Mouse (Mus musculus) forebrain, embryonic 14.5 days (tissue): Measurements from ENCODE around the gene Igsf6. TPM values are rescaled to one million over a fixed set of nuclear protein-coding genes. Genes with fewer than 3 reads are reported as not detected.

Experiments used
- ATAC-seq: fragments of 200-750 bp; cut with Nextera tagmentation; 2 replicates; pipeline ENCODE4 v1.8.0; 2017; ENCODE audit warnings: mild to moderate bottlenecking, moderate library complexity
- DNase-seq: peaks from one replicate; pipeline ENCODE4 v3.0.0-alpha.2; 2015; ENCODE audit warnings: low spot score
- H3K27ac ChIP-seq: fragments of 300-500 bp; sonication (generic); 2 replicates; pipeline ENCODE4 v1.5.1; 2014; ENCODE audit warnings: low read depth, mild to moderate bottlenecking, control low read depth, low read length, moderate library complexity
- H3K27me3 ChIP-seq: fragments of 300-500 bp; sonication (generic); replicated peaks from 2 replicates; pipeline ENCODE4 v1.6.1; 2014; ENCODE audit warnings: low read length, control low read depth, mixed read lengths; ENCODE audit not compliant: control insufficient read depth, insufficient read depth
- H3K36me3 ChIP-seq: fragments of 300-500 bp; sonication (generic); 2 replicates; pipeline ENCODE4 v1.6.1; 2014; ENCODE audit warnings: low read length, control low read depth; ENCODE audit not compliant: control insufficient read depth, insufficient read depth
- H3K4me1 ChIP-seq: fragments of 300-500 bp; sonication (generic); 2 replicates; pipeline ENCODE4 v1.6.1; 2014; ENCODE audit warnings: antibody characterized with exemption, low read length, control low read depth; ENCODE audit not compliant: control insufficient read depth, insufficient read depth
- H3K4me2 ChIP-seq: fragments of 300-500 bp; sonication (generic); 2 replicates; pipeline ENCODE4 v1.6.1; 2014; ENCODE audit warnings: mild to moderate bottlenecking, control low read depth, low read length
- H3K4me3 ChIP-seq: fragments of 300-500 bp; sonication (generic); 2 replicates; pipeline ENCODE4 v1.5.1; 2014; ENCODE audit warnings: low read depth, low read length, control low read depth
- H3K9ac ChIP-seq: fragments of 300-500 bp; sonication (generic); 2 replicates; pipeline ENCODE4 v1.6.1; 2014; ENCODE audit warnings: mild to moderate bottlenecking, low read length, control low read depth, moderate library complexity
- H3K9me3 ChIP-seq: fragments of 300-500 bp; sonication (generic); replicated peaks from 2 replicates; pipeline ENCODE4 v1.6.1; 2016; ENCODE audit warnings: low read length, control low read depth, mixed read lengths; ENCODE audit not compliant: control insufficient read depth
- WGBS: fragments of 180-500 bp; shearing (Covaris S2); extraction: QIAGEN DNeasy Blood & Tissue Kit; methylation state at CpG from one replicate; pipeline ENCODE4 v1.1.7; 2014; 5-methylcytosine and 5-hydroxymethylcytosine counted together
- polyA plus RNA-seq: library from polyadenylated mRNA; unstranded; fragments of >200 nt; fragmentation: Nextera tagmentation; extraction: Ambion mirVana; gene quantifications from 2 replicates; pipeline ENCODE4 v1.2.1, GENCODE M21; 2014

The Igsf6 gene
- polyA plus RNA-seq, 1 experiment from 2014 or later = 0.61 TPM

DNA sequence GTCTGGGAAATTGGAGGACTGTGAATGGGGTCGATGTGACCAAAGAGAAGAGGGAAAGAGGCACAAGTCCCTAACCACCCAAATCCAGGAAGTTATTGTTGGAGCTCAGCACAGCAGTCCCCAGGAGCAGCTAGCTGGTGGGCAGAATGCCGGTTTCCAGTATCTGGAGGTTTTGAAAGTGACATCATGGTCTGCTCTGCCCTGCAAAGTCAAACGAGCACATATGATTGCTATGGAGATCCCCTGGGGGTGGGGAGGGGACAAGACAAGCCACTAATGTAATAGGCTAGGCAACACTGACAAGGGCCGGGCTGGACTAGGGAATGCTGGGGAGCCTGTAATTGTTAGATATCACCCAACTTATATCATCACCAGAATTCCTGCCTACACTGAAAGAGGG is 11.1 kb upstream of the Igsf6 start:
- Histone ChIP-seq H3K27ac (no peak overlapping the region), H3K36me3 (no peaks in the 10 kb centered on the region), H3K27me3 (no peaks in the 10 kb centered on the region), H3K9me3 (no peaks in the 10 kb centered on the region; the same call in 1 of the 2 replicates), H3K4me1 (peaks cover 6% of the 10 kb centered on the region; the same call in 1 of the 2 replicates), H3K4me3 (no peak overlapping the region), H3K4me2 (no peak overlapping the region), H3K9ac (no peak overlapping the region)
- peak; percentile 24 for DNase-seq
- WGBS = 4% methylated on average over 4 of the region's 4 CpGs
- peak; percentile 38; the same call in 1 of the 2 replicates for ATAC-seq

GRCm38 (mm10) chr7:121084840-121085453 is 10.6 kb upstream of the Igsf6 start:
- H3K27me3 ChIP-seq = no peaks in the 10 kb centered on the region
- H3K4me1 ChIP-seq = peaks cover 6% of the 10 kb centered on the region; the same call in 1 of the 2 replicates
- no peak overlapping the region for H3K9ac ChIP-seq
- H3K27ac ChIP-seq = no peak overlapping the region
- DNase-seq (peak; percentile 57), ATAC-seq (peak; percentile 38; the same call in 1 of the 2 replicates)
- 35% methylated on average over 8 of the region's 8 CpGs for WGBS
- no peak overlapping the region for H3K4me2 ChIP-seq
- H3K4me3 ChIP-seq = no peak overlapping the region
- no peaks in the 10 kb centered on the region; the same call in 1 of the 2 replicates for H3K9me3 ChIP-seq
- H3K36me3 ChIP-seq = no peaks in the 10 kb centered on the region

DNA sequence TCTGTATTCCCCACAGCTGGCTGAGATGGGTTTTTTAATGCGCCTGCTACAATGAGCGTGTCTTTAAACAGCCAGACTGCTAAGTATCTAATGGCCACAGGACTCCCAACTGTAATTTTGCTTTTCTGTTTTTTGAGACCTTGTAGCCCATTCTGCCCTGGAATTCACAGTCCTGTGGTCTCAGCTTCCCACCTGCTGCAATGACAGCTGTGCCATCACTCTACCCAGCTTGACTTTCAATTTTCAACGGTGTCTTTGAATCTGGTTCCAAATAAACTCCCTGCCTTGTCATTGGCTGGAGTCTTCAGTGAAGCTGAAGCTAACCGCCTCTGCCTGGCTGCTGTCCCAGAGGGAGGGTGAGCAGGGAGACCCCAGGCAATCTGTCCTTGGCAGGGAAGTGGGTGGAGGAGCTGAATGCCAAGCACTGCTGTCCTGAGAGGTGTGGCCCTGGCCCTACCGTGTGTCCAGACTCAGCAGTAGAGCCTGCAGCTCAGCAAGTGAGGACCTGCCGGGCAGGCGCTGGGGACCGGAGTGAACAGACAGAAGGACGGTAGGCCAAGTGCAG is 8.7 kb upstream of the Igsf6 start:
- no peaks in the 10 kb centered on the region; the same call in 1 of the 2 replicates for H3K9me3 ChIP-seq
- no peak overlapping the region for H3K4me3 ChIP-seq
- no peak overlapping the region for H3K4me2 ChIP-seq
- peaks cover 6% of the 10 kb centered on the region; the same call in 1 of the 2 replicates for H3K4me1 ChIP-seq
- no peak overlapping the region for H3K9ac ChIP-seq
- no peak overlapping the region for H3K27ac ChIP-seq
- 62% methylated on average over 9 of the region's 9 CpGs for WGBS
- H3K36me3 ChIP-seq = 0 out of 2 replicates have a peak, but pooled peaks cover 8% of the 10 kb centered on the region
- ATAC-seq = peak; percentile 57; the same call in 1 of the 2 replicates
- peak; percentile 56 for DNase-seq
- no peaks in the 10 kb centered on the region for H3K27me3 ChIP-seq

GRCm38 (mm10) chr7:121081816-121082215 is 7.4 kb upstream of the Igsf6 start:
- peaks cover 6% of the 10 kb centered on the region; the same call in 1 of the 2 replicates for H3K4me1 ChIP-seq
- no peak overlapping the region for H3K9ac ChIP-seq
- DNase-seq (no peak), ATAC-seq (no peak)
- no peak overlapping the region for H3K27ac ChIP-seq
- 83% methylated on average over 2 of the region's 2 CpGs for WGBS
- H3K27me3 ChIP-seq = no peaks in the 10 kb centered on the region
- H3K36me3 ChIP-seq = peaks cover 18% of the 10 kb centered on the region
- H3K9me3 ChIP-seq = no peaks in the 10 kb centered on the region; the same call in 1 of the 2 replicates
- no peak overlapping the region for H3K4me3 ChIP-seq
- no peak overlapping the region for H3K4me2 ChIP-seq

DNA sequence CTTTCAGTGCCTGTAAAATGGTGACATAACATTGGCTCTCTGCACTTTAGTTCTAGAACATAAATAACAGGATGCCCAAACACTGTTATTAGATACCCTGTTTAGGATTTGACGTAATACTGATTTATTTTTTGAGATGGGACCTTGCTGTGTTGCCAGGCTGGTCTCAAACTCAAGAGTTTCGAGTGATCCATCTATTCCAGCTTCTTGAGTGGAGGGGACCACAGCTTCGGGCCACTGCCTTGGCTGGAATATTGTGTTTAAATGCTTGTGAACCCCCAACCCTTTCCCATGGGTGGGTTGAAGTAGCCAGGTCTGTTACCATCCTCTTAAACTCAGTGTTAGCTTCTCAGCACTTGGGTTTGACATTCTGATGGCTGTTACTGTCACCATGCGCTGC is 7.0 kb upstream of the Igsf6 start, which contains the start of gene Otoa:
Gene Otoa (plus strand): TSS at position 301 of the 400 bp plus-strand sequence.
- Histone ChIP-seq H3K36me3 (peaks cover 22% of the 10 kb centered on the region), H3K4me2 (no peak within 1 kb of the TSS), H3K4me1 (peaks cover 6% of the 10 kb centered on the region; the same call in 1 of the 2 replicates), H3K4me3 (no peak within 1 kb of the TSS), H3K27me3 (no peaks in the 10 kb centered on the region), H3K9me3 (no peaks in the 10 kb centered on the region; the same call in 1 of the 2 replicates), H3K9ac (no peak within 1 kb of the TSS), H3K27ac (no peak within 1 kb of the TSS)
- no peak for ATAC-seq
- WGBS = 88% methylated on average over 4 of the region's 4 CpGs
- no peak for DNase-seq

GRCm38 (mm10) chr7:121077829-121078228 is 3.5 kb upstream of the Igsf6 start:
- H3K9ac ChIP-seq = 0 out of 2 replicates have a peak overlapping the region, but pooled peaks have one; percentile 32
- 4% methylated on average over 5 of the region's 5 CpGs for WGBS
- peak; percentile 87 for DNase-seq
- ATAC-seq = peak; percentile 74
- no peaks in the 10 kb centered on the region for H3K27me3 ChIP-seq
- no peaks in the 10 kb centered on the region; the same call in 1 of the 2 replicates for H3K9me3 ChIP-seq
- H3K4me3 ChIP-seq = no peak overlapping the region
- no peak overlapping the region for H3K4me2 ChIP-seq
- H3K27ac ChIP-seq = no peak overlapping the region
- peaks cover 41% of the 10 kb centered on the region for H3K36me3 ChIP-seq
- no peaks in the 10 kb centered on the region for H3K4me1 ChIP-seq

GRCm38 (mm10) chr7:121077311-121077710 is 2.9 kb upstream of the Igsf6 start:
- Histone ChIP-seq H3K9ac (no peak overlapping the region), H3K27me3 (no peaks in the 10 kb centered on the region), H3K4me2 (no peak overlapping the region), H3K4me3 (no peak overlapping the region), H3K36me3 (peaks cover 41% of the 10 kb centered on the region), H3K4me1 (no peaks in the 10 kb centered on the region), H3K9me3 (no peaks in the 10 kb centered on the region; the same call in 1 of the 2 replicates), H3K27ac (no peak overlapping the region)
- 90% methylated on average over 6 of the region's 6 CpGs for WGBS
- ATAC-seq (no peak), DNase-seq (no peak)

DNA sequence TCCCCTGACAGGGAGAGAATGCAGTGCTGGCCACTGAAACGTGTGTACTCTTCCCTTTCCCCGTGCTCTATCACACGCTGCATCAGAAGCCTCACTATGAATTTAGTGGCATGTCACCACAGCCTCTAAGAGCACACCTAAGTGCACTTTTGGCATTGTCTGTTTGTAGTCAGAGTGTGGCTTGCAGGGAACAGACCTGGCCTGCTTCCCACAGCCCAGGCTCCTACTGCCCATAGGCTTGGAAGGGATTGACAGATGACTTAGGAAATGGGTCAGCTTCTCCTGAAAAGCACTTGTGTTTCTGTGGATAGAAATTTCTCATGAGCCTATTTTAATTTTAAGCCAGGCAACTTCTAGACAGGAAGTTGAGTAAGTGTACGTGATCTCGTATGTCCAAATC is 1.0 kb upstream of the Igsf6 start:
- H3K4me3 ChIP-seq = no peak overlapping the region
- H3K27ac ChIP-seq = no peak overlapping the region
- H3K4me1 ChIP-seq = no peaks in the 10 kb centered on the region
- H3K9me3 ChIP-seq = no peaks in the 10 kb centered on the region
- no peak overlapping the region for H3K4me2 ChIP-seq
- no peak overlapping the region for H3K9ac ChIP-seq
- H3K36me3 ChIP-seq = peaks cover 48% of the 10 kb centered on the region
- no peaks in the 10 kb centered on the region for H3K27me3 ChIP-seq
- 92% methylated on average over 5 of the region's 5 CpGs for WGBS
- DNase-seq (no peak), ATAC-seq (no peak)
